Mouse (Mus musculus) hindbrain, embryonic 15.5 days (tissue): ENCODE measurements at regions not wholly inside any gene's neighbourhood (a gene's known extent, or its start where the extent isn't known, plus 50 kb on each side); places are given as distances from the start of the nearest gene placed in this dataset.

Experiments
- ATAC-seq: fragments of 200-750 bp; cut with Nextera tagmentation; 2 replicates; pipeline ENCODE4 v1.8.0; 2017; ENCODE audit warnings: low read depth, moderate number of reproducible peaks, moderate TSS enrichment; ENCODE audit not compliant: low FRiP score
- H3K27ac ChIP-seq: fragments of 300-500 bp; sonication (generic); replicated peaks from 2 replicates; pipeline ENCODE4 v1.5.1; 2015; ENCODE audit warnings: mild to moderate bottlenecking, inconsistent platforms
- H3K27me3 ChIP-seq: fragments of 300-500 bp; sonication (generic); 2 replicates; pipeline ENCODE4 v1.6.1; 2015; ENCODE audit warnings: control low read depth, inconsistent platforms
- H3K36me3 ChIP-seq: fragments of 300-500 bp; sonication (generic); 2 replicates; pipeline ENCODE4 v1.6.1; 2015; ENCODE audit warnings: control low read depth, inconsistent platforms
- H3K4me1 ChIP-seq: fragments of 300-500 bp; sonication (generic); replicated peaks from 2 replicates; pipeline ENCODE4 v1.6.1; 2015; ENCODE audit warnings: control low read depth, inconsistent platforms
- H3K4me2 ChIP-seq: fragments of 300-500 bp; sonication (generic); 2 replicates; pipeline ENCODE4 v1.6.1; 2015; ENCODE audit warnings: moderate library complexity, mild to moderate bottlenecking, inconsistent platforms
- H3K4me3 ChIP-seq: fragments of 300-500 bp; sonication (generic); 2 replicates; pipeline ENCODE4 v1.5.1; 2015; ENCODE audit warnings: mild to moderate bottlenecking, inconsistent platforms
- H3K9ac ChIP-seq: fragments of 300-500 bp; sonication (generic); 2 replicates; pipeline ENCODE4 v1.6.1; 2015; ENCODE audit warnings: inconsistent platforms
- H3K9me3 ChIP-seq: fragments of 300-500 bp; sonication (generic); 2 replicates; pipeline ENCODE4 v1.6.1; 2016; ENCODE audit warnings: control low read depth, inconsistent platforms
- WGBS: fragments of 180-500 bp; shearing (Covaris S2); methylation state at CpG from one replicate; pipeline ENCODE4 v1.1.7; 2015; 5-methylcytosine and 5-hydroxymethylcytosine counted together

GRCm38 (mm10) chr11:71976724-71977481, 60.4 kb downstream of the Aipl1 start:
- Histone ChIP-seq H3K27me3 (no peaks in the 10 kb centered on the region), H3K36me3 (no peaks in the 10 kb centered on the region), H3K4me1 (no peaks in the 10 kb centered on the region), H3K9me3 (no peaks in the 10 kb centered on the region), H3K4me3 (no peak overlapping the region), H3K4me2 (no peak overlapping the region), H3K27ac (no peak overlapping the region), H3K9ac (no peak overlapping the region)
- 70% methylated on average over 15 of the region's 15 CpGs for WGBS
- no peak for ATAC-seq

GRCm38 (mm10) chr11:71971351-71971750, 66.0 kb downstream of the Aipl1 start:
- ATAC-seq = no peak
- Histone ChIP-seq H3K9me3 (no peaks in the 10 kb centered on the region), H3K4me2 (no peak overlapping the region), H3K36me3 (no peaks in the 10 kb centered on the region), H3K27ac (no peak overlapping the region), H3K4me3 (no peak overlapping the region), H3K4me1 (no peaks in the 10 kb centered on the region; the same call in 1 of the 2 replicates), H3K9ac (no peak overlapping the region), H3K27me3 (no peaks in the 10 kb centered on the region)
- WGBS = 83% methylated on average over 5 of the region's 5 CpGs

- no peaks in the 10 kb centered on the region for H3K36me3 ChIP-seq
- no peak overlapping the region for H3K9ac ChIP-seq
- 91% methylated on average over 3 of the region's 3 CpGs for WGBS
- no peak for ATAC-seq
- no peaks in the 10 kb centered on the region for H3K27me3 ChIP-seq
- H3K9me3 ChIP-seq = 0 out of 2 replicates have a peak, but pooled peaks cover 3% of the 10 kb centered on the region
- no peak overlapping the region for H3K4me2 ChIP-seq
- no peaks in the 10 kb centered on the region; the same call in 1 of the 2 replicates for H3K4me1 ChIP-seq
- H3K4me3 ChIP-seq = no peak overlapping the region
- no peak overlapping the region for H3K27ac ChIP-seq
These were observed 75.0 kb downstream of the Aipl1 start for GRCm38 (mm10) chr11:71962306-71962705.

- no peak for ATAC-seq
- H3K36me3 ChIP-seq = no peaks in the 10 kb centered on the region
- 58% methylated on average over 2 of the region's 2 CpGs for WGBS
- no peaks in the 10 kb centered on the region for H3K27me3 ChIP-seq
- no peaks in the 10 kb centered on the region for H3K9me3 ChIP-seq
- H3K9ac ChIP-seq = no peak overlapping the region
- H3K4me1 ChIP-seq = no peaks in the 10 kb centered on the region; the same call in 1 of the 2 replicates
- H3K4me2 ChIP-seq = no peak overlapping the region
- H3K4me3 ChIP-seq = no peak overlapping the region
- H3K27ac ChIP-seq = 0 out of 2 replicates have a peak overlapping the region, but pooled peaks have one; percentile 22
These were observed 84.8 kb downstream of the Aipl1 start for GRCm38 (mm10) chr11:71952533-71952932.

- 48% methylated on average over 5 of the region's 5 CpGs for WGBS
- no peak for ATAC-seq
- Histone ChIP-seq H3K4me3 (no peak overlapping the region), H3K9ac (no peak overlapping the region), H3K27me3 (no peaks in the 10 kb centered on the region), H3K27ac (no peak overlapping the region), H3K4me2 (no peak overlapping the region), H3K4me1 (0 out of 2 replicates have a peak, but pooled peaks cover 4% of the 10 kb centered on the region), H3K36me3 (no peaks in the 10 kb centered on the region), H3K9me3 (no peaks in the 10 kb centered on the region)
These were observed 90.1 kb downstream of the Aipl1 start for GRCm38 (mm10) chr11:71947161-71947560.

- no peaks in the 10 kb centered on the region for H3K27me3 ChIP-seq
- no peak overlapping the region for H3K9ac ChIP-seq
- H3K4me3 ChIP-seq = no peak overlapping the region
- 0 out of 2 replicates have a peak, but pooled peaks cover 4% of the 10 kb centered on the region for H3K4me1 ChIP-seq
- H3K4me2 ChIP-seq = no peak overlapping the region
- H3K9me3 ChIP-seq = no peaks in the 10 kb centered on the region
- ATAC-seq = no peak
- no peaks in the 10 kb centered on the region for H3K36me3 ChIP-seq
- H3K27ac ChIP-seq = no peak overlapping the region
These were observed 92.3 kb downstream of the Aipl1 start for GRCm38 (mm10) chr11:71945098-71945413.

- Histone ChIP-seq H3K9ac (no peak overlapping the region), H3K27me3 (no peaks in the 10 kb centered on the region), H3K27ac (no peak overlapping the region), H3K4me3 (no peak overlapping the region), H3K9me3 (no peaks in the 10 kb centered on the region), H3K4me1 (0 out of 2 replicates have a peak, but pooled peaks cover 4% of the 10 kb centered on the region), H3K4me2 (no peak overlapping the region), H3K36me3 (no peaks in the 10 kb centered on the region)
- ATAC-seq = no peak
- 57% methylated on average over 9 of the region's 9 CpGs for WGBS
These were observed 92.8 kb downstream of the Aipl1 start for GRCm38 (mm10) chr11:71944398-71945097.

GRCm38 (mm10) chr11:71943512-71943911, 93.8 kb downstream of the Aipl1 start:
- Histone ChIP-seq H3K9ac (no peak overlapping the region), H3K4me1 (0 out of 2 replicates have a peak, but pooled peaks cover 4% of the 10 kb centered on the region), H3K27ac (no peak overlapping the region), H3K4me2 (no peak overlapping the region), H3K9me3 (no peaks in the 10 kb centered on the region), H3K36me3 (no peaks in the 10 kb centered on the region), H3K4me3 (no peak overlapping the region), H3K27me3 (no peaks in the 10 kb centered on the region)
- 40% methylated on average over 3 of the region's 3 CpGs for WGBS
- no peak for ATAC-seq

- H3K36me3 ChIP-seq = no peaks in the 10 kb centered on the region
- no peak overlapping the region for H3K4me3 ChIP-seq
- no peak overlapping the region for H3K4me2 ChIP-seq
- H3K27ac ChIP-seq = no peak overlapping the region
- H3K4me1 ChIP-seq = 0 out of 2 replicates have a peak, but pooled peaks cover 4% of the 10 kb centered on the region
- no peaks in the 10 kb centered on the region for H3K27me3 ChIP-seq
- ATAC-seq = no peak
- 80% methylated on average over 6 of the region's 6 CpGs for WGBS
- no peaks in the 10 kb centered on the region for H3K9me3 ChIP-seq
- H3K9ac ChIP-seq = no peak overlapping the region
These were observed 98.2 kb downstream of the Aipl1 start for GRCm38 (mm10) chr11:71939066-71939465.

GRCm38 (mm10) chr11:71937108-71937507, 100.2 kb downstream of the Aipl1 start:
- Histone ChIP-seq H3K4me2 (no peak overlapping the region), H3K4me3 (no peak overlapping the region), H3K9me3 (no peaks in the 10 kb centered on the region), H3K9ac (no peak overlapping the region), H3K27ac (no peak overlapping the region), H3K4me1 (no peaks in the 10 kb centered on the region), H3K36me3 (no peaks in the 10 kb centered on the region), H3K27me3 (no peaks in the 10 kb centered on the region)
- 33% methylated on average over 6 of the region's 6 CpGs for WGBS
- ATAC-seq = no peak

- H3K4me1 ChIP-seq = no peaks in the 10 kb centered on the region
- no peak overlapping the region for H3K4me3 ChIP-seq
- no peak overlapping the region for H3K27ac ChIP-seq
- no peak for ATAC-seq
- H3K9me3 ChIP-seq = no peaks in the 10 kb centered on the region
- H3K4me2 ChIP-seq = no peak overlapping the region
- H3K27me3 ChIP-seq = no peaks in the 10 kb centered on the region
- H3K36me3 ChIP-seq = no peaks in the 10 kb centered on the region
- 78% methylated on average over 7 of the region's 7 CpGs for WGBS
- no peak overlapping the region for H3K9ac ChIP-seq
These were observed 107.4 kb downstream of the Aipl1 start for GRCm38 (mm10) chr11:71929716-71930488.

- Histone ChIP-seq H3K27me3 (no peaks in the 10 kb centered on the region), H3K4me2 (no peak overlapping the region), H3K27ac (no peak overlapping the region), H3K36me3 (no peaks in the 10 kb centered on the region), H3K4me3 (no peak overlapping the region), H3K9me3 (no peaks in the 10 kb centered on the region), H3K9ac (no peak overlapping the region), H3K4me1 (peaks cover 7% of the 10 kb centered on the region)
- ATAC-seq = no peak
- 50% methylated on average over 5 of the region's 5 CpGs for WGBS
These were observed 122.6 kb downstream of the Aipl1 start for GRCm38 (mm10) chr11:71914665-71915064.
